Comparison of ENCODE assay signal across 9 mouse cellular contexts in genomic region chr10:82987394-82987793, GRCm38 (mm10). TPM values are rescaled to one million over a fixed set of nuclear protein-coding genes. Genes with fewer than 3 reads are reported as not detected.
DNase-seq lines count a peak whose midpoint lies in the region; ATAC-seq and TF ChIP-seq lines count a peak whose summit lies in the region.
"Had no signal": no experiment of that assay in that cellular context is flagged by ENCODE, and none has a peak within 500 bp of the region (broad histone marks: within the 10 kb centered on the region; RNA-seq: fewer than 3 reads in every experiment).

No protein-coding gene starts in this region.

- peaks cover 56% of the 10 kb centered on the region for H3K79me2 ChIP-seq in myocyte (ENCODE audit: control insufficient read depth, insufficient read depth)

- H3K4me1 ChIP-seq in kidney, adult 2 months (ENCODE audit: control insufficient read depth, insufficient read depth, low read length): peaks cover 13% of the 10 kb centered on the region
- H3K4me1 ChIP-seq in cortical plate, adult 2 months (ENCODE audit: control insufficient read depth, insufficient read depth, low read length): peaks cover 2% of the 10 kb centered on the region; the same call in 1 of the 2 replicates
- H3K4me1 ChIP-seq in hindbrain, embryonic 16.5 days (ENCODE audit: control insufficient read depth, insufficient read depth, low read depth, low read length): peaks cover 30% of the 10 kb centered on the region

- peak overlapping the region; percentile 77 for H3K4me2 ChIP-seq in hindbrain, embryonic 16.5 days (ENCODE audit: low read length)
- H3K4me2 ChIP-seq in myocyte (ENCODE audit: low read depth): peak overlapping the region; percentile 98

- H3K27me3 ChIP-seq in kidney, adult 2 months (replicated peaks; ENCODE audit: control insufficient read depth, insufficient read depth, low read length): no peaks in the 10 kb centered on the region
- H3K27me3 ChIP-seq in hindbrain, embryonic 16.5 days (replicated peaks; ENCODE audit: control insufficient read depth, insufficient read depth, low read length): no peaks in the 10 kb centered on the region; the same call in 1 of the 2 replicates
- no peaks in the 10 kb centered on the region for H3K27me3 ChIP-seq in myocyte (ENCODE audit: control insufficient read depth, insufficient read depth, insufficient read length)

- no peaks in the 10 kb centered on the region for H3K36me3 ChIP-seq in kidney, adult 2 months (ENCODE audit: control insufficient read depth, insufficient read depth, low read length)
- H3K36me3 ChIP-seq in hindbrain, embryonic 16.5 days (ENCODE audit: control insufficient read depth, insufficient read depth, low read length): no peaks in the 10 kb centered on the region
- H3K36me3 ChIP-seq in myocyte (ENCODE audit: control insufficient read depth, insufficient read depth): no peaks in the 10 kb centered on the region

- no peak overlapping the region for H3ac ChIP-seq in myocyte (ENCODE audit: control insufficient read depth, insufficient read length)

- peak overlapping the region; percentile 56 for H3K9ac ChIP-seq in hindbrain, embryonic 16.5 days (ENCODE audit: low read depth, low read length)

- WGBS in kidney, adult 2 months: 61% methylated on average over 4 of the region's 4 CpGs
- WGBS in hindbrain, embryonic 16.5 days: 41% methylated on average over 4 of the region's 4 CpGs

- TF ChIP-seq CTCF in kidney, adult 2 months (conservative IDR thresholded peaks at IDR 0.05; ENCODE audit: insufficient read depth, insufficient read length, low read depth, low read length): no peak
- no peak for TF ChIP-seq CTCF in cortical plate, adult 2 months (IDR thresholded peaks at IDR 0.05; ENCODE audit: extremely low read depth, insufficient read depth, low read length)

- peak overlapping the region; percentile 48 for H3K4me3 ChIP-seq in kidney, adult 2 months (ENCODE audit: insufficient read depth, low read depth, low read length)
- peak overlapping the region; percentile 54 for H3K4me3 ChIP-seq in cortical plate, adult 2 months (ENCODE audit: insufficient read depth, low read length)
- H3K4me3 ChIP-seq in hindbrain, embryonic 16.5 days (ENCODE audit: low read length): peak overlapping the region; percentile 88
- H3K4me3 ChIP-seq in myocyte: peak overlapping the region; percentile 64

- TF ChIP-seq POLR2A in kidney, adult 2 months (IDR thresholded peaks at IDR 0.05; ENCODE audit: low read depth, low read length): no peak
- no peak for TF ChIP-seq POLR2A in cortical plate, adult 2 months (IDR thresholded peaks at IDR 0.05; ENCODE audit: extremely low read depth, insufficient read depth, low read length)
- TF ChIP-seq POLR2A in myocyte (IDR thresholded peaks at IDR 0.05; ENCODE audit: insufficient read length, low read depth): no peak

- peak overlapping the region; percentile 10; the same call in 1 of the 2 replicates for H3K27ac ChIP-seq in kidney, adult 2 months (ENCODE audit: insufficient read depth, low read depth, low read length)
- H3K27ac ChIP-seq in cortical plate, adult 2 months (ENCODE audit: insufficient read depth, low read length): no peak overlapping the region
- no peak overlapping the region for H3K27ac ChIP-seq in hindbrain, embryonic 16.5 days (ENCODE audit: low read depth, low read length)

- DNase-seq in kidney, adult 2 months: peak; percentile 51
- no peak for DNase-seq in kidney, adult 11 months
- no peak for DNase-seq in urinary bladder, postnatal 10 days (ENCODE audit: low spot score)
- DNase-seq in layer of hippocampus, adult 11-12 months (ENCODE audit: low spot score): no peak
- DNase-seq: gastrocnemius, postnatal 10 days had no signal

- H3K9me3 ChIP-seq in hindbrain, embryonic 16.5 days (ENCODE audit: control insufficient read depth, low read length): no peaks in the 10 kb centered on the region

- ATAC-seq in hindbrain, embryonic 16.5 days: no peak
- ATAC-seq in granulocyte monocyte progenitor cell, adult 5-6 weeks (replicated peaks; ENCODE audit: poor library complexity, severe bottlenecking): no peak

TF ChIP-seq in myocyte, 11 proteins besides CTCF, POLR2A, EP300 and RAD21:
- TF ChIP-seq MAX (IDR thresholded peaks at IDR 0.05; ENCODE audit: low read depth) (no peak), TCF3 (IDR thresholded peaks at IDR 0.05; ENCODE audit: insufficient read length, low read depth) (no peak), TCF12 (IDR thresholded peaks at IDR 0.05; ENCODE audit: insufficient read depth, poor library complexity, severe bottlenecking) (no peak), MYOG (IDR thresholded peaks at IDR 0.05; ENCODE audit: control insufficient read depth in 1 of 3, insufficient read depth in 1 of 3, insufficient read length in 2 of 3, low read depth in 2 of 3) (no peak), CEBPB (IDR thresholded peaks at IDR 0.05; ENCODE audit: insufficient read depth, poor library complexity, severe bottlenecking) (no peak), SRF (IDR thresholded peaks at IDR 0.05; ENCODE audit: control insufficient read depth, insufficient read length, low read depth) (no peak), REST (IDR thresholded peaks at IDR 0.05; ENCODE audit: insufficient read depth, insufficient read length) (no peak), E2F4 (IDR thresholded peaks at IDR 0.05; ENCODE audit: insufficient read depth) (no peak), USF1 (IDR thresholded peaks at IDR 0.05; ENCODE audit: low read depth) (no peak), POLR2AphosphoS2 (IDR thresholded peaks at IDR 0.05; ENCODE audit: insufficient read length, low read depth) (no peak), MYOD1 (IDR thresholded peaks at IDR 0.05; ENCODE audit: control insufficient read depth in 1 of 3, insufficient read length in 2 of 3, low read depth in 2 of 3) (no peak)

RNA-seq across cellular contexts. Expression of gene Chst11, which starts 2.1 kb away (rescaled TPM):
- 8.0 and 9.2 TPM in 2 replicates for polyA plus RNA-seq in kidney, adult 2 months (2012; rRNA removed)
- 24.5 and 25.0 TPM in 2 replicates for polyA plus RNA-seq in cortical plate, adult 2 months (2012; rRNA removed)
- polyA plus RNA-seq in hindbrain, embryonic 16.5 days (2015; fragmentation: Nextera tagmentation; extraction: Ambion mirVana): 3.6 and 4.1 TPM in 2 replicates
- 12.1 TPM for polyA plus RNA-seq in myocyte (2012; fragmentation: generic; extraction: Trizol)
- total RNA-seq in granulocyte monocyte progenitor cell, adult 5-6 weeks (2014; fragmentation: Nextera tagmentation): 12.5 and 15.3 TPM in 2 replicates
- 20.8 TPM in 2 replicates for total RNA-seq in granulocyte monocyte progenitor cell, adult 5-6 weeks (2017)
